Mouse (Mus musculus) midbrain, postnatal 0 days (tissue): ENCODE results near the gene Tmem88b. TPM values are rescaled to one million over a fixed set of nuclear protein-coding genes. Genes with fewer than 3 reads are reported as not detected.
A peak's percentile ranks its signal among the peaks of the same experiment; 100 is the strongest.

Experiments used
- ATAC-seq: fragments of 200-750 bp; cut with Nextera tagmentation; 2 replicates; pipeline ENCODE4 v1.8.0; 2017; ENCODE audit warnings: moderate number of reproducible peaks, mild to moderate bottlenecking, moderate TSS enrichment, moderate library complexity; ENCODE audit not compliant: low FRiP score
- DNase-seq: peaks from one replicate; pipeline ENCODE4 v3.0.0-alpha.2; 2015; ENCODE audit warnings: low spot score
- H3K27ac ChIP-seq: fragments of 300-500 bp; sonication (generic); 2 replicates; pipeline ENCODE4 v1.5.1; 2014; ENCODE audit warnings: low read depth, mild to moderate bottlenecking, low read length, mixed read lengths
- H3K27me3 ChIP-seq: fragments of 300-500 bp; sonication (generic); 2 replicates; pipeline ENCODE4 v1.6.1; 2014; ENCODE audit warnings: low read length, control low read depth, mixed read lengths; ENCODE audit not compliant: insufficient read depth
- H3K36me3 ChIP-seq: fragments of 300-500 bp; sonication (generic); 2 replicates; pipeline ENCODE4 v1.6.1; 2014; ENCODE audit warnings: low read length, control low read depth, mixed read lengths; ENCODE audit not compliant: insufficient read depth
- H3K4me1 ChIP-seq: fragments of 300-500 bp; sonication (generic); 2 replicates; pipeline ENCODE4 v1.6.1; 2014; ENCODE audit warnings: mild to moderate bottlenecking, control low read depth, antibody characterized with exemption, low read length, mixed read lengths; ENCODE audit not compliant: insufficient read depth
- H3K4me2 ChIP-seq: fragments of 300-500 bp; sonication (generic); 2 replicates; pipeline ENCODE4 v1.6.1; 2014; ENCODE audit warnings: low read depth, mild to moderate bottlenecking, low read length, mixed read lengths; ENCODE audit not compliant: poor library complexity, severe bottlenecking
- H3K4me3 ChIP-seq: fragments of 300-500 bp; sonication (generic); 2 replicates; pipeline ENCODE4 v1.5.1; 2014; ENCODE audit warnings: low read depth, mild to moderate bottlenecking, low read length, moderate library complexity
- H3K9ac ChIP-seq: fragments of 300-500 bp; sonication (generic); replicated peaks from 2 replicates; pipeline ENCODE4 v1.6.1; 2014; ENCODE audit warnings: mild to moderate bottlenecking, low read length, moderate library complexity, mixed read lengths; ENCODE audit not compliant: poor library complexity, severe bottlenecking
- H3K9me3 ChIP-seq: fragments of 300-500 bp; sonication (generic); 2 replicates; pipeline ENCODE4 v1.6.1; 2016; ENCODE audit warnings: low read length, control low read depth
- CTCF ChIP-seq: IDR thresholded peaks from 2 replicates; pipeline ENCODE4 v1.5.1; 2016; ENCODE audit warnings: antibody characterized with exemption, mild to moderate bottlenecking
- WGBS: fragments of 180-500 bp; shearing (Covaris S2); extraction: QIAGEN DNeasy Blood & Tissue Kit; methylation state at CpG from one replicate; pipeline ENCODE4 v1.1.7; 2014; 5-methylcytosine and 5-hydroxymethylcytosine counted together
- polyA plus RNA-seq: library from polyadenylated mRNA; unstranded; fragments of >200 nt; fragmentation: Nextera tagmentation; extraction: Ambion mirVana; gene quantifications from 2 replicates; pipeline ENCODE4 v1.2.1, GENCODE M21; 2015
- total RNA-seq: library from RNA; depleted of rRNA; stranded (reverse); fragments of >200 nt; gene quantifications from 2 replicates; pipeline ENCODE4 v1.2.3, GENCODE M21; 2014; rRNA removed

Gene Tmem88b
- total RNA-seq (0.66 and 1.6 TPM in 2 replicates), polyA plus RNA-seq (0.56 and 0.65 TPM in 2 replicates)

DNA sequence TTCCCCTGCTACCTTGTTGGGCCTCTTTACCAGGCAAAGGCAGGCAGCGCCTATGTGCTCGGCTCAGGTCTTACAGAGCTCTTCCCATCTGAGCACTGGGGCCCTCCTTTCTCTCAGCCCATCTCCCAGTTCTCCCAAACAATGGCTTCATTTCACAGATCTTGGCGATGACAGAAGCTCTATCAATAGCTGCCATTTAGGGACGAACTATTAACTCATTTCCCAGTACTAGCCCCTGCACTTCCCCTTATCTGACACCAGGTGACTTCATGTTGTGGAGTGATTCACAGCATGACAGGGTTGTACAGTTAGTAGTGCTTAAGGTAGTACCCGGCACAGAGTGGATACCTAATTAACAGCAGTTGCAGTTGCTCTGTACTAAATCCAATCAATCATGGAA, at the start of gene Tmem88b:
Gene Tmem88b, minus strand, starts transcription at position 56 of the 400 bp plus-strand sequence.
- H3K4me3 ChIP-seq, result peak within 1 kb of the TSS; percentile 67
- TF ChIP-seq CTCF, result peak; percentile 51
- peak within 1 kb of the TSS; percentile 88 for H3K9ac ChIP-seq
- 68% methylated on average over 5 of the region's 5 CpGs for WGBS
- H3K4me1 ChIP-seq, result peaks cover 6% of the 10 kb centered on the region; the same call in 1 of the 2 replicates
- ATAC-seq (no peak), DNase-seq (no peak)
- H3K36me3 ChIP-seq, result no peaks in the 10 kb centered on the region
- peak within 1 kb of the TSS; percentile 91; the same call in 1 of the 2 replicates for H3K27ac ChIP-seq
- no peaks in the 10 kb centered on the region for H3K9me3 ChIP-seq
- peak within 1 kb of the TSS; percentile 78 for H3K4me2 ChIP-seq
- H3K27me3 ChIP-seq, result no peaks in the 10 kb centered on the region

DNA sequence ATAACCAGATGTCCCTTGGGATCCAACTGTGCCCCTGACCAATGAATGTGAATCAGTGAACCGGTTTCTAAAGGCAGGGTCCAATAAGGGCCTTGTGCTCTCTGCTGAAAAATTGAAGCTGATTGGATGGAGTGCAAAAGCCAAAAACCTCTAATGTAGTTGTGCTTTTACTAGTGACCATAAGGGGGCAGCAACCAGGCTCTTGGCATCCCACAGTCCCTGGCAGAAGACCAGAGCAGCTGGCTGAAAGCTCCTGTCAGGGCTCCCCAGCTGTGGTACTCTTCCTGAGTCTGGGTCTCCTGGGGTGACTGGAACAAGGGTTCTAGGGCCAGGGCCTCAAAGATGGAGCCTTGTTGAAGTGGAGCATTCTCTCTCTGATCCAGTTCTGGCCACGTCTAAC, 48.2 kb upstream of the Tmem88b start:
- 0 out of 2 replicates have a peak, but pooled peaks have one; percentile 21 for ATAC-seq
- H3K27ac ChIP-seq, result peak overlapping the region; percentile 43; the same call in 1 of the 2 replicates
- no peak overlapping the region for H3K4me3 ChIP-seq
- H3K27me3 ChIP-seq, result no peaks in the 10 kb centered on the region
- no peak overlapping the region for H3K9ac ChIP-seq
- H3K4me1 ChIP-seq, result peaks cover 4% of the 10 kb centered on the region; the same call in 1 of the 2 replicates
- no peaks in the 10 kb centered on the region for H3K9me3 ChIP-seq
- TF ChIP-seq CTCF, result peak; percentile 81
- peak; percentile 89 for DNase-seq
- H3K36me3 ChIP-seq, result peaks cover 10% of the 10 kb centered on the region; the same call in 1 of the 2 replicates
- no peak overlapping the region for H3K4me2 ChIP-seq
- 36% methylated on average over 2 of the region's 2 CpGs for WGBS

DNA sequence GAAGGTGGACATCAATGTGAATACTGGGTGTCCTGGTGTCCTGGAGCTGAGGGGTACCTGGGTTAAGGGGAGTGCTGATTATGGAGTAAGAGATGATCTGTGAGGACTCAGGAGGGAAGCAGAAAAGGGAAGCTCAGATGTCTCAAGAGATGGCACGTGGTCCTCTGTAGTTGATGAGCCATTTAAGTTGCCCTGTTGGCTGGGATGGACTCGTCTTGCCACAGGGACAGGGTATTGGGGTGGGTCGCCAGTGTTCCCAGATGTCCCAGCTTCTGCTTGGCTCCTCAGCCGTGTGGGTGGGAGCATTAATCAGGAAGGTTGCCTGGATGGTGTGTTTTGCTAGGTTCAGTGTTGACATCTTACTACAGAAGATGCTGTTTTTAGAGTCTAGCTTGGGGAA, 47.6 kb upstream of the Tmem88b start:
- H3K36me3 ChIP-seq, result peaks cover 10% of the 10 kb centered on the region; the same call in 1 of the 2 replicates
- DNase-seq (no peak), ATAC-seq (no peak)
- 87% methylated on average over 4 of the region's 4 CpGs for WGBS
- no peak overlapping the region for H3K27ac ChIP-seq
- no peak for TF ChIP-seq CTCF
- H3K4me3 ChIP-seq, result no peak overlapping the region
- no peak overlapping the region for H3K4me2 ChIP-seq
- H3K9ac ChIP-seq, result no peak overlapping the region
- no peaks in the 10 kb centered on the region for H3K27me3 ChIP-seq
- no peaks in the 10 kb centered on the region for H3K9me3 ChIP-seq
- peaks cover 4% of the 10 kb centered on the region; the same call in 1 of the 2 replicates for H3K4me1 ChIP-seq

DNA sequence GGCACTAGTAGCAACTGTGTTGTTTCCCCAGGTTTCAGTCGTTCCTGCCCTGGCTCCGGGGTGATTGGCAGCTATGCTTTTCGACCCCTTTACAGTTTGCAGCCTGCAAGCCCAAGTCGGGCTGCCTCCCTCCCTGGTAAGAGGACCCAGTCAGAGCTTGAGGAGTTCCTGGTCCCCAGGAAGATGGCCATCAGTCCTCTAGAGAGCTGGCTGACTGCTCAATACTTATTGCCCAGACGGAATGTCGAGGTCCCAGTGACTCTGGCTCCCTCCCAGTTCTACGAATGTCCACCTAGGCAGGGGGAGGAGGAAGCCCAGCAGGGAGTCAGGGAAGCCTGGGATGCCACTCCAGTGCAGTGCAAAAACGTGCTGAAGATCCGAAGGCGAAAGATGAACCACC, 46.6 kb upstream of the Tmem88b start:
- WGBS, result 55% methylated on average over 10 of the region's 10 CpGs
- Histone ChIP-seq H3K9ac (peak overlapping the region; percentile 79), H3K27me3 (no peaks in the 10 kb centered on the region), H3K9me3 (no peaks in the 10 kb centered on the region), H3K4me2 (peak overlapping the region; percentile 96), H3K4me3 (peak overlapping the region; percentile 79), H3K4me1 (peaks cover 4% of the 10 kb centered on the region; the same call in 1 of the 2 replicates), H3K36me3 (peaks cover 15% of the 10 kb centered on the region), H3K27ac (peak overlapping the region; percentile 78; the same call in 1 of the 2 replicates)
- no peak for TF ChIP-seq CTCF
- DNase-seq (no peak), ATAC-seq (no peak)

DNA sequence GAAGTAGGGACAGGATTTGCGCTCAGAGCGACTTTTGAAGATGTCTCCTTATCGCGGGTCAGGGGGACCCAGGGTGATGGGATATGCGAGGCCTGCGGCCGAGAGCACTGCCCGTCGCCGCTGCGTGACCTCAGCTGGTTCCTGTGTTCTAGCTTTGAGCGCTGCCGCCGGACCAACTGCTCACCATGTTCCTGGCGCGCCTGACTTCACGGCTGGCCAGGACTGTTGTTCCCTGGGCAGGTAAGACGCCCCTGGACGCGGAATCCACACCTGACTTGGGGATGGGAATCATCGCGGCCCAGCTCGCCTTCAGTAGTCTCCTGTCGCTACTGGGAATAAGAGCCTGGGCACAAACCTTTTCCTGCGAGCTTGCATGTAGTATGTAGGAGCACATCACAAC, 46.2 kb upstream of the Tmem88b start:
- Histone ChIP-seq H3K27ac (peak overlapping the region; percentile 78), H3K4me1 (peaks cover 4% of the 10 kb centered on the region; the same call in 1 of the 2 replicates), H3K4me3 (peak overlapping the region; percentile 79), H3K4me2 (peak overlapping the region; percentile 96), H3K36me3 (peaks cover 18% of the 10 kb centered on the region), H3K9ac (peak overlapping the region; percentile 79), H3K9me3 (no peaks in the 10 kb centered on the region), H3K27me3 (no peaks in the 10 kb centered on the region)
- under 1% methylated on average over 25 of the region's 25 CpGs for WGBS
- ATAC-seq, result peak; percentile 21; the same call in 1 of the 2 replicates
- TF ChIP-seq CTCF, result no peak
- DNase-seq, result no peak

DNA sequence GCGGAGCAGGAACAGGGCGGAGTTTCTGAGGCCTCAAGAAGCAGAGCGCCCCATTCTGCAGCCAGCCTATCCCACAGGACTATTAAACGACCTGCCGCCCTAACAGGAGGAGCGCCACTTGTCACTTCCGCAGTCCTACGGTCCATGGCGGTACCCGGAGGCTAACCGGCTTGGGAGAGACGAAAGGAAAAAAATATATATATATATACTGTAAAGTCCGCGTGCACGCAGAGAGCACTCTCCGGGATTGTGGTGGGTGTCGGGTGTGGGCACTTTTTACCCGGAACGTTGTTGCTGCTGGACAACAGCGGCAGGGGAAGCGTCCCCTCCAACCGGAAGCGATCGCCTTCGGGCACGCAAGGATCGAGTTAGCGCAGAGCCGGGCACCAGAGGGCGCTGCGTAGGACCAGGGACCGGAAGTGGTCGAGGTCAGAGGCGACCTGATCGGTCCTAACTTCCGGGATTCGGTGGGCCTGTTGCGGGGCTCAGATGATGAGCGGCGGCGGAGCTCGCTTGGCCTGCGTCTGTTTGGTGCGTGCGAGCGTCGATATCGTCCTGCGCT, 45.6 kb upstream of the Tmem88b start, which contains the start of gene Aurkaip1:
Gene Aurkaip1, plus strand, starts transcription at position 68 of the 562 bp plus-strand sequence.
- ATAC-seq (peak; percentile 92), DNase-seq (peak; percentile 98)
- peak within 1 kb of the TSS; percentile 79 for H3K9ac ChIP-seq
- no peaks in the 10 kb centered on the region for H3K9me3 ChIP-seq
- under 1% methylated on average over 49 of the region's 49 CpGs for WGBS
- peak within 1 kb of the TSS; percentile 78 for H3K27ac ChIP-seq
- H3K4me2 ChIP-seq, result peak within 1 kb of the TSS; percentile 96
- H3K27me3 ChIP-seq, result no peaks in the 10 kb centered on the region
- H3K36me3 ChIP-seq, result peaks cover 18% of the 10 kb centered on the region
- H3K4me1 ChIP-seq, result peaks cover 4% of the 10 kb centered on the region; the same call in 1 of the 2 replicates
- TF ChIP-seq CTCF, result peak; percentile 92
- H3K4me3 ChIP-seq, result peak within 1 kb of the TSS; percentile 79
